Mouse (Mus musculus): ENCODE measurements around the gene Ceacam15.
"Not testable (repeated sequence)": the region's sequence is repeated elsewhere in the genome, so short reads cannot be mapped to it uniquely, and the experiment has no call there.

The Ceacam15 gene

DNA sequence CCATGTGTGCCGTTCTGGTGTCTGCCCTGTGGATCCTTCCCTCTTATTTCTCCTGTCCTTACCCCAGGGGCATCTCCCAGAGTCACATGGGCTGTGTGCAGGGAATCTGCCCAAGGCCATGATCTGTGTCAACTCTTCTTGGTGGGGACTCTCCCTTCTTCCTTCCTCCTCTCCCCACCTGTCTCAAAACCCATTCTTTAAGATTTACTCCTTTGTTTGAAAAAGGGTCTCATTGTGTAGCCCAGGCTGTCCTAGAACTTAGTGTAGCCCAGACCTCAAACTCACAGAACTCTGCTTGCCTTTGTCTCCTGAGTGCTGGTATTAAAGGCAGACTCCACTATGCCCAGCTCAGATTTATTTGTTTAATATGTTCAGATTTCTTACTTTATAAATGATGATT is at the start of gene Ceacam15:
TSS of gene Ceacam15 (minus strand) at position 101 of the 400 bp plus-strand sequence.
- in situ Hi-C loops (cut with MseI, MboI) = no loop called here

DNA sequence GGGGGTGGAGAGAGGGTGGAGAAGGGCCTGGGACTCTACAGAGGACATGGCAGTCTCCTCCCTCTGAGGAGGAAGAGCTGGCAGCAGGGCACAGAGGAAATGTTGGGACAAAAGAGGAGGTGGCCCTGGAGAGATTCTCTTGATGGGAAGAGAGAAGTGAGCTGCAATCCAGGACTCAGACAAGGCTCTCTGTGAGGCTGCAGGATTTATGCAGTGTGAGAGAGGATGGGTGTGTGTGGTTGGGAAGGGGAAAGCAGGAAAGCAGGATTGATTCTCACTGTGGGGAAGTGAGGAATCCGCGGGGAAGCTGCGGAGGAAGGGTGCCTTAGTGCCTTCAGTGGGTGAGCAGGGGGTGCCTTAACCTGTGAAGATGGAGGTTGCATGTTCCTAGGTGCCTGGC is 47.0 kb upstream of the Ceacam15 start:
- in situ Hi-C loops (cut with MseI, MboI) = not testable (repeated sequence)

- in situ Hi-C loops (cut with MseI, MboI) = no loop called here
These were observed 46.1 kb upstream of the Ceacam15 start, which contains the start of gene Ceacam9 for GRCm38 (mm10) chr7:16721629-16722028. Gene Ceacam9, plus strand, starts transcription at chr7:16721929.

GRCm38 (mm10) chr7:16716456-16717152 is 41.1 kb upstream of the Ceacam15 start:
- in situ Hi-C loops (cut with MseI, MboI) = not testable (repeated sequence)

DNA sequence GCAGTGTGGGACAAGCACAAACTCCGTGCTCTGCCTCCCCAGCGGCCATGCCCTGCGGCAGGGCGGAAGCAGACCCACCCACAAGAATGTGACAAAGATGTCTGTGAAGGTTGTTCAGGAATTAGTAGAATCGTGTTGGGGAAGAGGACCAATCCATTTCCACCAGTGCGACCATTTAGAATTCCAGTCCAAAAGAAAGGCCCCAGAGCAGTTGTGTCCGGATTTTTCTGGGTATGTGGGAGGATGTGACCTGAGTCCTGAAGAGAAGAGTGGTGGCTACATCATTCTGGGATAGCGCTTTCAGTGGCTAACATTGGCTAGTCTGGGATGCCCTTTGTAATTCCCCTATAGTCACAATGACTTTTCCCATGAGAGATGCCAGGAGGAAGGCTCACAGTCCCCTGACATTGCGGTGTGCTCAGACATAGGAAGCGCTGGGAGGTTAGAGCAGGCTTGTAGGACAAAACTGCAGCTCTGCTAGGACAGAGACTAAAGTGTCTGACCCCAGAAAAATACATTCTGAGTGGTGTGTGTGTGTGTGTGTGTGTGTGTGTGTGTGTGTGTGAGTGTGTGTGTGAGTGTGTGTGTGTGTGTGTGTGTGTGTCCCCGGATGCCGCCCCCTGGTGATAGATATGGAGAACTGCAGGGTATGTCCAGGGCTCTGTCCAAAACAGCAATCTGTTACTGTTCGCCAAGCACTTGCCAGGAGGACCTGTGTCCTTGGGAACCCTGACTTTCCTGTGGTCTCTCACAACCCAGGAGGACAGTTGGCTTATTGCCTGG is 37.3 kb upstream of the Ceacam15 start:
- in situ Hi-C loops (cut with MseI, MboI) = loop anchor here in 1 of 2 experiments (5.0 kb wide), 1 partner anchor 86 kb away; no protein-coding TSS in a partner anchor

- in situ Hi-C loops (cut with MseI, MboI) = loop anchor here in 1 of 2 experiments (5.0 kb wide), 1 partner anchor 83 kb away; no protein-coding TSS in a partner anchor
These were observed 35.1 kb upstream of the Ceacam15 start for GRCm38 (mm10) chr7:16710604-16711003.

DNA sequence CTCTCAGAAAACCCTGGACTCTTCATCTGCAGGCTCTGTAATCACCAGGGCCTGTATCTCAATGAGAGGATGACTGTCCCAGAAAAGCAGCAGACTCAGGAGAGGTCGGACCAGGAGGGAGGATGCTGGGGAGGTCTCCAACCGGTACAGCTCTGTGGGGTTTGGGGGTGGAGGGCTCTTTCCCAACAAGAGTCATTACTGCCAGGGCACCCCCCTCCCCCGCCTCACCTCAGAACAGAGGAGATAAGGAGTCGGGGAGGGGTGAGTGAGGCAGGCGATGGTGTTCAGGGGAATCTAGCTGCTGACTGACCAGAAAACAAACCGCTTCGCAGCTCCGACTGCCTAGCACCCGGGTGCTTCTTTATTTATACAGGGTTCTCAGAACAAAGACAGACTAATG is 32.7 kb upstream of the Ceacam15 start:
- in situ Hi-C loops (cut with MseI, MboI) = no loop called here

GRCm38 (mm10) chr7:16706385-16706784 is 30.9 kb upstream of the Ceacam15 start:
- in situ Hi-C loops (cut with MseI, MboI) = no loop called here

DNA sequence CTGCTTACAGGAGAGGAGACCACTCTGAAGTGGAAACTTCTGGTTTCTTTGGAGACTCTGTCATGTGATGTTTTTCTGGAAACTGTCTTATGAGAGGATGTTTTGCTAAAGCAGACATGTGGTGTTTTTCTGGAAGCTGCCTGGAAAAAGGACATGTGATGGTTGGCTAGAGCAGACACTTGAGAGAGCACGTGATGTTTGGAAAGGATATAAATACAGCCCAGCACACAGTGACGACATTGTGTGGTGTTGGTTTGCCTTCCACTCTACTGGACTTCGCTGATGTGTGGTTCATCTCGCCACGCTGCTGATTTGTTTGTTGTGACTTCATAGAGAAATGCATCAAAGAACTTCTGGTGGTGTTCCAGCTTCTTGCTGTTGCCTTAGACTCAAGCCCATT is 25.1 kb upstream of the Ceacam15 start:
- in situ Hi-C loops (cut with MseI, MboI) = no loop called here

DNA sequence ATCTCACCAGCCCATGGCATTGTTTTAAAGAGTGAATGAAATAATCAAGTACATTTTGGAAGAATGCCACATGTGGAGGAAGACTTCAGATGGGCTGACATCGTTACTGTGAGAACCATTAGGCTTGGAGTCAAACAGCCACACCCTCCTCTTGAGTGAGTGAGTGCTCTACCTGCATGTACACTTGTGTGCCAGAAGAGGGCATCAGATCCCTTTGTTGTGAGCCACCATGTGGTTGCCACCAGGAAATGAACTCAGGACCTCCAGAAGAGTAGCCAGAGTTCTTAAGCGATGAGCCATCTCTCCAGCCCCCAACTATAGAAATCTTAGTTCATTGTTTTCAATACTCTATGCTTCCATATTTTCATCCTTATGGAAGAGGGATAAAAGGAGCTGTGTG is 23.5 kb upstream of the Ceacam15 start:
- in situ Hi-C loops (cut with MseI, MboI) = loop anchor here (5.0 to 10.0 kb wide), 2 partner anchors 64 to 67 kb away; no protein-coding TSS in a partner anchor

GRCm38 (mm10) chr7:16695025-16695424 is 19.5 kb upstream of the Ceacam15 start:
- in situ Hi-C loops (cut with MseI, MboI) = loop anchor here (5.0 to 10.0 kb wide), 2 partner anchors 60 to 63 kb away; no protein-coding TSS in a partner anchor

- in situ Hi-C loops (cut with MseI, MboI) = no loop called here
These were observed 13.7 kb upstream of the Ceacam15 start for GRCm38 (mm10) chr7:16689196-16689595.

DNA sequence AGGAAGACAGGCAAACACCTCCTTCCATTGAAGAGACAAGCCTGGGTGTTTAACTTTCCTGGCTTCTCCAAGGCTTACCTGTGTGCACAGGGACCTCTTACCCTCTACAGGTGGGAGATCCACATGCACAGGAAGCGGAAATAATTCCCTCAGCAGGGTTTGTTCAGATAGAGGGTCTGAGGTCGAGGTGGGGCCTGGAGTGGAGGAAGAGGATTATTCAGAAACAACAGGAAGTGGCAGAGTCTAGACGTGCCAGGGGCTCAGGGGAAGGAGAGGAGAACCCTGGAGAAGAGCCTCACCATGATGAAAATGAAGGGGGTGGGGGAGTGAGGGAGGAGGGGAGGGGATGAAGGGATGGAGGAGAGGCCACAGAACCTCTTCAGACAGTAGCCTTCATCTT is 4.7 kb upstream of the Ceacam15 start:
- in situ Hi-C loops (cut with MseI, MboI) = not testable (repeated sequence)

DNA sequence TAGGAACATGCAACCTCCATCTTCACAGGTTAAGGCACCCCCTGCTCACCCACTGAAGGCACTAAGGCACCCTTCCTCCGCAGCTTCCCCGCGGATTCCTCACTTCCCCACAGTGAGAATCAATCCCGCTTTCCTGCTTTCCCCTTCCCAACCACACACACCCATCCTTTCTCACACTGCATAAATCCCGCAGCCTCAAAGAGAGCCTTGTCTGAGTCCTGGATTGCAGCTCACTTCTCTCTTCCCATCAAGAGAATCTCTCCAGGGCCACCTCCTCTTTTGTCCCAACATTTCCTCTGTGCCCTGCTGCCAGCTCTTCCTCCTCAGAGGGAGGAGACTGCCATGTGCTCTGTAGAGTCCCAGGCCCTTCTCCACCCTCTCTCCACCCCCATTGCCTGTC is 806 bp downstream of the Ceacam15 start:
- in situ Hi-C loops (cut with MseI, MboI) = not testable (repeated sequence)

GRCm38 (mm10) chr7:16673823-16674222 is 1.7 kb downstream of the Ceacam15 start:
- in situ Hi-C loops (cut with MseI, MboI) = no loop called here

- in situ Hi-C loops (cut with MseI, MboI) = not testable (repeated sequence)
These were observed 7.1 kb downstream of the Ceacam15 start for GRCm38 (mm10) chr7:16668331-16668930.

DNA sequence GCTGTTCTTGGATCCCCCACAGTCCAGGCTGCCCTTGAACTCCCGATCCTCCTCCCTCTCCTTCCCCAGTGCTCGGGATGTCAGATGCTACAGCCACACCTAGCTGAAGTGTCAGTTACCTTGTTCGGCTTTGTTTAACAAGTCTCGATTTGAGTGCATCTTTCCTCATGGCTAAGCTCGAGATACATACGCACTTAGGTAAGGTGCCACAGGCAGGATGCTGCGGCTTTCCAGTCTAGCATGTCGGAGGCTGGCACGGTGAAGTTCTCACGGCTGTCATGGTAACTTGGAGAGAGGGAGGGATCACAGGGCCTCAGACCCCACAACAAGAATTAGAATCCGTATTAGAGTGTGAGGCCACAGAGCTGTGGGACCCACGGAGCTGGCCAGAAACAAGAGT is 31.2 kb downstream of the Ceacam15 start:
- in situ Hi-C loops (cut with MseI, MboI) = no loop called here

DNA sequence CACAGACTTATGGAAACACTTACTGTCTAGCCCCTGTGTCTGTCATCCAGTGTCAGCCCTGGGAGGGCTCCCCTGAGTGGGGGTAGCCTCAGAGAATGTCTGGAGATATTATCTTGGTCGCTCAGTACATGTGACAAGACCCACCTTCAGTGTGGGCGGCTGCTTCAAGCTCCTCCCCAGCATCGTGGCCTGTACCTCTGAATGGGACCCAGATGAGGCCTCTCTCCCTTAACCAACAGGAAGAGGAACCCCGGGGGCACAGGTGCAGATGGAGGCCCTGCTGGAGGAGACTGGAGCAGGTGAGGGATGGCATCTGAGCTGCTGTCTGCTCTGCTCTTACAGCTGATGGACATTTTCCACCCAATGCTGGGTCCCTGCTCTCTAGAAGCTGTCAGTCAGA is 32.4 kb downstream of the Ceacam15 start:
- in situ Hi-C loops (cut with MseI, MboI) = not testable (repeated sequence)

DNA sequence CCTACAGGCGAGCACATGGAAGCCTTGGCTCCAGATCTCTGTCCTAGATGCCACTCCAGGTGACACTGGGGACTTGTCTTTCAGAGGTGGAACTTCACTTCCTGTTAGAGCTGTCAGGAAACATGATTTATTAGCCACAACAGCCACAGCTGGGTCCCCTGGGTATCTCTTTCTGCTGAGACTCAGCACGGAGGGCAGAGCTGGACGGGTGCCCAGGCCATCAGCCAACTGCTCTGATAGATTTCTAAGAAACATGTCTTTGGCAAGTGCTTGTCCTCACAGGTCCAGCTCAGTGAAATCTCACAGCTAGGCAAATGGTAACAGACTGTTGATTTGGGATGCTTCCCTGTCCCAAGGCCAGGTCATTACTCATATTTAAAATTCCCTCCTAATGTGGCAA is 36.5 kb downstream of the Ceacam15 start:
- in situ Hi-C loops (cut with MseI, MboI) = loop anchor here in 1 of 2 experiments (10.0 kb wide), 1 partner anchor 56 kb away; no protein-coding TSS in a partner anchor

GRCm38 (mm10) chr7:16635116-16635515 is 40.4 kb downstream of the Ceacam15 start:
- in situ Hi-C loops (cut with MseI, MboI) = loop anchor here in 1 of 2 experiments (10.0 kb wide), 1 partner anchor 60 kb away; no protein-coding TSS in a partner anchor

GRCm38 (mm10) chr7:16633913-16634312 is 41.6 kb downstream of the Ceacam15 start:
- in situ Hi-C loops (cut with MseI, MboI) = loop anchor here (5.0 to 10.0 kb wide), 2 partner anchors 61 to 63 kb away; no protein-coding TSS in a partner anchor

DNA sequence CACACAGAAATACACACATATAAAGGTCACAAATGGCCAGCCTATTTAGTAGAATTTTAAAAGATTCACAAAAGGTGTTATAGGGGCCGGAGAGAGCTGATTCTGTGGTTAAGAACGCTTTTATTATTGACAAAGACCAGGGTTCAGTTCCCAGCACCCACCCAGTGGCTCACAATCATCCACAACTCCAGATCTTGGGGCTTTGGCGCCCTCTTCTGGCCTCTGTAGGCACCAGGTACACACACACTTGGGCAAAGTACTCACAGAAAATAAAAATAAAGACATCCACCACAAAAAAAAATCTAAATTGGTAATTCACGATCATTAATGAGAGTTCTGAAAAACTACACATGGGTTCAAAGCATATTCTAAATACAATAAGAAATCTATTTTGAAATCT is 43.6 kb downstream of the Ceacam15 start:
- in situ Hi-C loops (cut with MseI, MboI) = loop anchor here (5.0 to 10.0 kb wide), 2 partner anchors 63 to 65 kb away; no protein-coding TSS in a partner anchor

Measured in mouse trophoblast stem cell (cell line).